Mouse (Mus musculus) liver, embryonic 13.5 days (tissue): ENCODE data around the gene Ube2c. TPM values are rescaled to one million over a fixed set of nuclear protein-coding genes. Genes with fewer than 3 reads are reported as not detected.

Experiments
- ATAC-seq: fragments of 200-750 bp; cut with Nextera tagmentation; 2 replicates; pipeline ENCODE4 v1.8.0; 2017; ENCODE audit warnings: low read depth, mild to moderate bottlenecking, moderate number of reproducible peaks, moderate library complexity
- DNase-seq: peaks from one replicate; pipeline ENCODE4 v3.0.0; 2022
- H3K27ac ChIP-seq: fragments of 300-500 bp; sonication (generic); 2 replicates; pipeline ENCODE4 v1.5.1; 2015; ENCODE audit warnings: moderate library complexity, mild to moderate bottlenecking, inconsistent platforms
- H3K27me3 ChIP-seq: fragments of 300-500 bp; sonication (generic); 2 replicates; pipeline ENCODE4 v1.6.1; 2015; ENCODE audit warnings: mild to moderate bottlenecking, inconsistent platforms
- H3K36me3 ChIP-seq: fragments of 300-500 bp; sonication (generic); 2 replicates; pipeline ENCODE4 v1.6.1; 2015; ENCODE audit warnings: mild to moderate bottlenecking, inconsistent platforms
- H3K4me1 ChIP-seq: fragments of 300-500 bp; sonication (generic); replicated peaks from 2 replicates; pipeline ENCODE4 v1.6.1; 2015; ENCODE audit warnings: inconsistent platforms
- H3K4me2 ChIP-seq: fragments of 300-500 bp; sonication (generic); 2 replicates; pipeline ENCODE4 v1.6.1; 2015; ENCODE audit warnings: inconsistent platforms, mild to moderate bottlenecking, moderate library complexity
- H3K4me3 ChIP-seq: fragments of 300-500 bp; sonication (generic); replicated peaks from 2 replicates; pipeline ENCODE4 v1.5.1; 2015; ENCODE audit warnings: mild to moderate bottlenecking, inconsistent platforms
- H3K9ac ChIP-seq: fragments of 300-500 bp; sonication (generic); 2 replicates; pipeline ENCODE4 v1.6.1; 2015; ENCODE audit warnings: mild to moderate bottlenecking, inconsistent platforms
- H3K9me3 ChIP-seq: fragments of 300-500 bp; sonication (generic); replicated peaks from 2 replicates; pipeline ENCODE4 v1.6.1; 2016; ENCODE audit warnings: inconsistent platforms
- WGBS: fragments of 180-500 bp; shearing (Covaris S2); methylation state at CpG from one replicate; pipeline ENCODE4 v1.1.7; 2015; ENCODE audit not compliant: insufficient replicate concordance; 5-methylcytosine and 5-hydroxymethylcytosine counted together
- polyA plus RNA-seq: library from polyadenylated mRNA; unstranded; fragments of >200 nt; fragmentation: Nextera tagmentation; extraction: Ambion mirVana; gene quantifications from 2 replicates; pipeline ENCODE4 v1.2.1, GENCODE M21; 2015

Ube2c gene
- polyA plus RNA-seq, 1 experiment from 2014 or later = 764 TPM

DNA sequence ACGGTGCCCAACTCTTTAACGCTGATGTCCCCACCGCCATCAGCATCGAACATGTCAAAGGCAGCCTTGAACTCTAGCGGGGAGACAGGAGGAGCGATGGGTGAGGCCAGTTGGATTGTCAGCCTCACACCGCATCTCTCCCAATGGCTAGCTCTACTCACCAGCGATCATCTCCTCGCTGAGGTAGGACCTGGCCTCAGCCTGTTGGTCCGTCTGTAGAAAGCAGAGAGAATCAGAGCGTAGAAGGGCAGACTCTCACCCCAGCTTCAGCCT, 8.3 kb downstream of the Ube2c start:
- no peak overlapping the region for H3K4me3 ChIP-seq
- peaks cover 5% of the 10 kb centered on the region for H3K36me3 ChIP-seq
- 83% methylated on average over 11 of the region's 11 CpGs for WGBS
- no peak overlapping the region for H3K27ac ChIP-seq
- no peaks in the 10 kb centered on the region for H3K9me3 ChIP-seq
- H3K27me3 ChIP-seq = peaks cover 54% of the 10 kb centered on the region
- no peak overlapping the region for H3K9ac ChIP-seq
- no peak overlapping the region for H3K4me2 ChIP-seq
- H3K4me1 ChIP-seq = peaks cover 27% of the 10 kb centered on the region
- ATAC-seq = no peak
- no peak for DNase-seq

- WGBS = 74% methylated on average over 7 of the region's 7 CpGs
- Histone ChIP-seq H3K27ac (no peak overlapping the region), H3K4me2 (no peak overlapping the region), H3K36me3 (no peaks in the 10 kb centered on the region), H3K4me3 (no peak overlapping the region), H3K9ac (no peak overlapping the region), H3K9me3 (no peaks in the 10 kb centered on the region), H3K4me1 (peaks cover 19% of the 10 kb centered on the region), H3K27me3 (peaks cover 56% of the 10 kb centered on the region)
- no peak for ATAC-seq
- DNase-seq = no peak
Measured at GRCm38 (mm10) chr2:164778809-164779208, 9.1 kb downstream of the Ube2c start.

DNA sequence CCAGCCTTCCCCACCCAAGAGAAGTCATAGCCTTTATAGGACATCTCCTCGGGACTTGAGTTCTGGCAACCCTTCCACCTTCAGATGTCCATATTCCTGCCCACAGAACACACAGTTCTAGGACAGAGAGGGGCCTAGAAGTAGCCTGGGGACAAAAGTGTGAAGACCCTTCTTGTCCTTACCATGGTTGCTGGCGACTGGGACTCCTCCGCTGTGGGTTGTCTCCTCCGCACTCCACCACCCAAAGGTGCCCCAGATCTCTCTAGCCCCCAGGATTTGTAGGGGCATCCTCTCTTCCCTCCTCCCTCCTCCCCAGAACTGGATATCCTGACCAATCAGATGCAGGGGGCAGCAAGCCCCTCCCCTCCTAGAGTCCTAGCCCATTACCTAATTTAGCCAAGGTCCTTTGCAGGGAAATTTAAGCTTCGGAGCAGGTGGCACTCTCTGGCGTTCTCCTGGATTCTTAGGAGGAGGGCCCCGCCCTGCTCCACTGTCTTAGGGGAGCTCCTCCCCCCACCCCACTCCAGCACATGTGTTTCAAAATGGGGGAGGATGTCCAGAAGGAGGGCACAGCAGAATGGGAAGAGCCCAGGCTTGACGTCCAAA, 9.9 kb downstream of the Ube2c start, which contains the start of gene Tnnc2:
Gene Tnnc2 (minus strand): TSS at position 487 of the 606 bp plus-strand sequence.
- Histone ChIP-seq H3K4me2 (no peak within 1 kb of the TSS), H3K4me1 (peaks cover 16% of the 10 kb centered on the region), H3K36me3 (no peaks in the 10 kb centered on the region), H3K9ac (no peak within 1 kb of the TSS), H3K9me3 (no peaks in the 10 kb centered on the region), H3K27ac (no peak within 1 kb of the TSS), H3K4me3 (no peak within 1 kb of the TSS), H3K27me3 (peaks cover 63% of the 10 kb centered on the region)
- ATAC-seq = no peak
- no peak for DNase-seq
- WGBS = 65% methylated on average over 8 of the region's 8 CpGs

DNA sequence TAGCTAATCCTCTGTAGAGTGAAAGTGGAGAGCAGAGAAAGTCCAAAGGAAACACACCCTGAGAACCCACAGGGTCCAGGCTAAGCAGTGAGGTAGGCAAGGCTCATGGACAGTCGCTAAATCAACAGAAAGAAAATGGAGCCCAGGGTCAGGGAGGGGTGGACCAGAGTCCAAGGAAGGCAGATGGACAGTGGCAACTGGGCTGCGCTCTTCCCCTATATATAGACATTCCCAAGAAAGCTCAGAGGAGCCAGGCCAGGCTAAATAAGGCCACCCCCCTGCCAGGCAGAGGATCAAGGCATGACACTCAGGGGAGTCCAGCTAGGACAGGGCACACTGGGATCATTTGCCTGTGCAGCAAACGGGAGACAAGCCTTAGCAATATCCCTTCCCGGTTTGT, 12.2 kb downstream of the Ube2c start:
- peaks cover 76% of the 10 kb centered on the region for H3K27me3 ChIP-seq
- no peak for ATAC-seq
- H3K9me3 ChIP-seq = no peaks in the 10 kb centered on the region
- H3K4me1 ChIP-seq = peaks cover 35% of the 10 kb centered on the region
- 61% methylated on average over 4 of the region's 4 CpGs for WGBS
- no peak overlapping the region for H3K4me2 ChIP-seq
- H3K4me3 ChIP-seq = no peak overlapping the region
- no peak overlapping the region for H3K9ac ChIP-seq
- no peaks in the 10 kb centered on the region for H3K36me3 ChIP-seq
- DNase-seq = no peak
- H3K27ac ChIP-seq = no peak overlapping the region

DNA sequence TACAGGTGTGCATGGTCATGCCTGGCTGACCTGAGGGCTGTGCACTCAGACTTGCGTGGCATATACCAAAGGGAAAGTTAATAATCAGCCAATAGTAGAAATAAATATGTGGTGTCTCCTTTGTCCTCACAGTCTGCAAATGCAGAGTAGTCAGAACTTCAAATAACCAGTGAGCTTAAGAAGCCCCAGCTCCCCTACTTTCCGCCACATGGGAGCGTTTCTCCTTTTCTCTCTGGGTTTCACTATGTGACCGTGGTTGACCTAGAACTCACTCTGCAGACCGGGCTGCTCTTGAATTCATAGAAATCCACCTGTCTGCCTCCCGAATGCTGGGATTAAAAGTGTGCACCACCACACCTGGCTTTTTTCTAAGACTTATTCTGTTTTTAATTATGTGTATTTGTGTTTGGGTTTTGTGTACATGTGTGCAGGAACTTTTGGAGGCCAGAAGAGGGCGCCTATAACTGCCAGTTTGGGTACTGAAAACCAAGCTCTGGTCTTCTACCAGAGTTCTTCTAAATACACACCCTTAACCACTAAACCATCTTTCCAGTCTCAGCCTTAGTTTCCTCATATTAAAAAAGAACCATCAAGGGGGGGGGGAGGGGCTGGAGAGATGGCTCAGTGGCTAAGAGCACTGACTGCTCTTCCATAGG, 14.4 kb downstream of the Ube2c start:
- Histone ChIP-seq H3K4me3 (no peak overlapping the region), H3K4me2 (no peak overlapping the region)

DNA sequence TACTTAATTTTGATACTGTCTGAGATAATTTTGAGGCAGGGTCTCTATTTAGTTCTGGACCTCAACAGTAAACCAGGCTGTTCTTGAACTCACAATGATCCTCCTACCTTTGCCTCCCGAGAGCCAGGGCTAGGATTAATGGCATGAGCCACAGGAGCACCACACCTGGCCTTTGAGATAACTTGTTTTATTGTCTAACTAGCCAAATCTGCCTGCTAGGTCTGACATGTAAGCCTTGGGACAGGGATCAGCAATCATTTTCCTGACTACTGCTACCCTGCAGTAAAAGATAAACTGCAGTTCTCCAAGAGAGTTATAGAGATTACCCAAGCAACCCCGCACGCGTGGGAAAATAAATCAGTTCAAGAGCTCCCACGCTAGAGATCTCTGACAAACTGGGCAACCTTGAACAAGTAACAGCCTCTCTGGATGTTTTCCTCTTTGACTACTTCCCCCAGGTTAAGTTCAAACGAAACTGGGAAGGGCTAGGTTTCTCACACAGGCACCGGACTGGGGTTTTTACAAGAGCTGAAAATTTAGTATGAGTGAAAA, 15.2 kb downstream of the Ube2c start:
- no peaks in the 10 kb centered on the region for H3K9me3 ChIP-seq
- H3K4me1 ChIP-seq = peaks cover 57% of the 10 kb centered on the region
- ATAC-seq = no peak
- no peak for DNase-seq
- peak overlapping the region; percentile 99 for H3K4me2 ChIP-seq
- peak overlapping the region; percentile 82 for H3K9ac ChIP-seq
- peak overlapping the region; percentile 76 for H3K27ac ChIP-seq
- 6% methylated on average over 7 of the region's 7 CpGs for WGBS
- peaks cover 10% of the 10 kb centered on the region for H3K36me3 ChIP-seq
- H3K4me3 ChIP-seq = peak overlapping the region; percentile 70
- peaks cover 49% of the 10 kb centered on the region for H3K27me3 ChIP-seq

More for the DNA sequence above, 14.4 kb downstream of the Ube2c start:
- Histone ChIP-seq H3K27me3 (peaks cover 58% of the 10 kb centered on the region), H3K9ac (no peak overlapping the region), H3K4me1 (peaks cover 55% of the 10 kb centered on the region), H3K9me3 (no peaks in the 10 kb centered on the region), H3K27ac (no peak overlapping the region), H3K36me3 (peaks cover 5% of the 10 kb centered on the region; the same call in 1 of the 2 replicates)
- ATAC-seq = no peak
- DNase-seq = no peak
- 66% methylated on average over 7 of the region's 7 CpGs for WGBS

GRCm38 (mm10) chr2:164785481-164786387, 16.0 kb downstream of the Ube2c start, which contains the start of gene Snx21:
Gene Snx21, plus strand, starts transcription at chr2:164785823.
- peak within 1 kb of the TSS; percentile 82 for H3K9ac ChIP-seq
- peaks cover 17% of the 10 kb centered on the region for H3K36me3 ChIP-seq
- peak within 1 kb of the TSS; percentile 99 for H3K4me2 ChIP-seq
- peaks cover 65% of the 10 kb centered on the region for H3K4me1 ChIP-seq
- ATAC-seq = peak; percentile 87
- H3K27me3 ChIP-seq = peaks cover 43% of the 10 kb centered on the region
- under 1% methylated on average over 88 of the region's 89 CpGs for WGBS
- peak within 1 kb of the TSS; percentile 76 for H3K27ac ChIP-seq
- H3K4me3 ChIP-seq = peak within 1 kb of the TSS; percentile 70
- no peaks in the 10 kb centered on the region for H3K9me3 ChIP-seq
- peak; percentile 75 for DNase-seq

GRCm38 (mm10) chr2:164786388-164786885, 16.7 kb downstream of the Ube2c start:
- Histone ChIP-seq H3K27me3 (peaks cover 41% of the 10 kb centered on the region), H3K4me2 (peak overlapping the region; percentile 99), H3K4me3 (peak overlapping the region; percentile 70), H3K9ac (peak overlapping the region; percentile 82), H3K4me1 (peaks cover 67% of the 10 kb centered on the region), H3K36me3 (peaks cover 23% of the 10 kb centered on the region), H3K27ac (peak overlapping the region; percentile 76), H3K9me3 (no peaks in the 10 kb centered on the region)
- ATAC-seq (no peak), DNase-seq (no peak)
- WGBS = 15% methylated on average over 15 of the region's 15 CpGs

- peak overlapping the region; percentile 70 for H3K4me3 ChIP-seq
- H3K9me3 ChIP-seq = no peaks in the 10 kb centered on the region
- ATAC-seq = no peak
- H3K36me3 ChIP-seq = peaks cover 29% of the 10 kb centered on the region
- peak overlapping the region; percentile 18; the same call in 1 of the 2 replicates for H3K27ac ChIP-seq
- H3K27me3 ChIP-seq = peaks cover 35% of the 10 kb centered on the region
- H3K4me1 ChIP-seq = peaks cover 61% of the 10 kb centered on the region
- H3K4me2 ChIP-seq = peak overlapping the region; percentile 99
- H3K9ac ChIP-seq = no peak overlapping the region
- DNase-seq = no peak
- 73% methylated on average over 3 of the region's 3 CpGs for WGBS
Measured at GRCm38 (mm10) chr2:164787032-164787431, 17.3 kb downstream of the Ube2c start.

DNA sequence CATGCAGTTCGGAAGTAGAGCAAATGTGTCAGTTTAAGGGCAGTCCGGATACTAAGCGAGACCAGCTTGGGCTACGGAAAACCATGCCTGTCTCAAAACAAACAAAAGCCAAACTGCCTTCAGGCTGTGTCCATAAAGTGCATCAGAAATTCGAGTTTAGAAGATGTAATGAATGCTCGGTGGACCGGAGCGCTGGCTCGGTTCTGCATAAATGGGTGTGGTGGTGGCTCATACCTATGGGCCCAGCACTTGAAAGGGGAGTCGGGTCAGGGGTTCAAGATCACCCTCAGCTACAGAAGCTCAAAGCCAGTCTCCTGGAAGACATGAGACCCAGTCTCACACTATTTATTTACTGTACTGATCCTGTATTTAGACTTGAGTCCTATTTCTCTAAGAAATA, 18.1 kb downstream of the Ube2c start:
- no peak for DNase-seq
- no peak overlapping the region for H3K4me3 ChIP-seq
- H3K27me3 ChIP-seq = peaks cover 34% of the 10 kb centered on the region
- H3K9ac ChIP-seq = no peak overlapping the region
- peaks cover 37% of the 10 kb centered on the region for H3K36me3 ChIP-seq
- H3K9me3 ChIP-seq = no peaks in the 10 kb centered on the region
- ATAC-seq = no peak
- no peak overlapping the region for H3K4me2 ChIP-seq
- no peak overlapping the region for H3K27ac ChIP-seq
- H3K4me1 ChIP-seq = peaks cover 60% of the 10 kb centered on the region
- WGBS = 81% methylated on average over 10 of the region's 10 CpGs

- Histone ChIP-seq H3K27ac (peak overlapping the region; percentile 35; the same call in 1 of the 2 replicates), H3K4me2 (peak overlapping the region; percentile 44), H3K36me3 (peaks cover 42% of the 10 kb centered on the region), H3K9me3 (no peaks in the 10 kb centered on the region), H3K4me3 (no peak overlapping the region), H3K27me3 (peaks cover 34% of the 10 kb centered on the region), H3K9ac (peak overlapping the region; percentile 39; the same call in 1 of the 2 replicates), H3K4me1 (peaks cover 62% of the 10 kb centered on the region)
- DNase-seq (peak; percentile 39), ATAC-seq (peak; percentile 61)
- 67% methylated on average over 4 of the region's 4 CpGs for WGBS
Measured at GRCm38 (mm10) chr2:164788411-164788810, 18.7 kb downstream of the Ube2c start.
